Mouse (Mus musculus): ENCODE results near the gene Dlk1. TPM values are rescaled to one million over a fixed set of nuclear protein-coding genes. Genes with fewer than 3 reads are reported as not detected.
A peak's percentile ranks its signal among the peaks of the same experiment; 100 is the strongest.

The Dlk1 gene
- polyA plus RNA-seq, 1 experiment from 2014 or later = 482 TPM

DNA sequence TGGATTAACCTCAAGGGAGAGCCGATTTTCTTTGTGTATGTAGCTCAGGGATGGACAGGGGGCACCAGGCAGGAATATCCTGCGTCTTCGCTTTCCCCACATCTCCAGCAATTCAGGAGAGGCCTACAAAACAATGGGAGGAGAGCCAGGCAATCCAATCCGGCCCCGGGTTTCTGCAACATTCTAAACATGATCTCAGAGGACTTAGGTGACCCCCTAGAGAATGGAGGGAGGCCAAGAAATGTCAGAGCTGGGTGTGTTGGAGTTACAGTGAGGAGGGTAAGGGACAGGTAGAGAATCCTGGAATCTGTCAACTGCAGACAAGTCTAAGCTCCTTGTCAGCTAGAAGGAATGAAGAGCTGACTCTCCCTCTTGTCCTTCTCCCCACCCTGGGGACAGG is 35.9 kb upstream of the Dlk1 start:
- no peak overlapping the region for H3K9ac ChIP-seq (ENCODE audit: low read depth, low read length)
- no peak overlapping the region for H3K4me3 ChIP-seq (ENCODE audit: low read depth, low read length)
- no peaks in the 10 kb centered on the region for H3K4me1 ChIP-seq (ENCODE audit: control insufficient read depth, low read depth, low read length)
- WGBS (ENCODE audit: insufficient replicate concordance) = 68% methylated on average over 5 of the region's 5 CpGs
- H3K36me3 ChIP-seq (ENCODE audit: control insufficient read depth, insufficient read depth) = no peaks in the 10 kb centered on the region
- H3K27ac ChIP-seq (ENCODE audit: low read length) = no peak overlapping the region
- no peak for ATAC-seq (ENCODE audit: low read depth)
- H3K9me3 ChIP-seq (replicated peaks; ENCODE audit: control insufficient read depth, low read length) = no peaks in the 10 kb centered on the region
- H3K27me3 ChIP-seq (ENCODE audit: control insufficient read depth, insufficient read depth, low read depth, low read length) = no peaks in the 10 kb centered on the region
- no peak overlapping the region for H3K4me2 ChIP-seq (ENCODE audit: low read depth, low read length)

DNA sequence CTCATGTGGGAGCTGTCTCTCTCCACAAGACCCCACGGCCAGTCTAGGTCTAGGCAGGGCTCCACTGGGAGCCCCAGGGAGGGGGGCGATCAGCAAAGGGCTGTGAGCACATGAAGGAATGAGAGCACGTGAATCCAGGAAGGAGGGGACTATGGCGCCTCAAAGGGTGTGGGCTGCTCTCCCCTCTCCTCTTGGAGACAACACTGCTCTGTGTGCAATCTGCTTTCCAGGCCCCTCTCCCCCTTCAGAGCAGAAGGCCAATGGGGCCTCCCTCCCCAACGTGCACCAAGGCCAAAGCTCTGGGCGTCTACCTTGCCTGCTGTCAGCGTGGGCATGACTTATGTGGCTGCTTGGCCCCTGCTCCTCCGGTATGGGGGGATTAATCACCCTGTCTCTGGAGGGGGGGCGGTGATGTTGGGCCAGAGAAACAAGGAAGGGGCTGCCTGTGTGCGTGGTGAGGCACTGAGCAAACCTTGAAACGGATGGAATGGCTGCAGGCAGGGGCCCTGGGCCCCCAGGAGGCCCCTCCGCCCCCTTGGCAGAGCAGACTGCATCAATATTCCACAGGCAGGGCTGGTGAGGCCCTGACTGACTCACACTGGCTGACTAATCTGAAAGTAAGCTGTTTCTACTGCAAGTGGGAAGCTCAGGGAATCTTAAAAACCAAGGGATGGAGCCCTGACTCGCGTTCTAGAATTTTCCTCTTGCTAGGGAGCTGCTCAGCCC is 35.0 kb upstream of the Dlk1 start:
- H3K27me3 ChIP-seq (ENCODE audit: control insufficient read depth, insufficient read depth, low read depth, low read length) = no peaks in the 10 kb centered on the region
- H3K4me3 ChIP-seq (ENCODE audit: low read depth, low read length) = no peak overlapping the region
- 37% methylated on average over 14 of the region's 14 CpGs for WGBS (ENCODE audit: insufficient replicate concordance)
- no peak overlapping the region for H3K9ac ChIP-seq (ENCODE audit: low read depth, low read length)
- no peak overlapping the region for H3K27ac ChIP-seq (ENCODE audit: low read length)
- ATAC-seq (ENCODE audit: low read depth) = peak; percentile 39
- no peak overlapping the region for H3K4me2 ChIP-seq (ENCODE audit: low read depth, low read length)
- no peaks in the 10 kb centered on the region for H3K36me3 ChIP-seq (ENCODE audit: control insufficient read depth, insufficient read depth)
- H3K9me3 ChIP-seq (replicated peaks; ENCODE audit: control insufficient read depth, low read length) = no peaks in the 10 kb centered on the region
- no peaks in the 10 kb centered on the region for H3K4me1 ChIP-seq (ENCODE audit: control insufficient read depth, low read depth, low read length)

DNA sequence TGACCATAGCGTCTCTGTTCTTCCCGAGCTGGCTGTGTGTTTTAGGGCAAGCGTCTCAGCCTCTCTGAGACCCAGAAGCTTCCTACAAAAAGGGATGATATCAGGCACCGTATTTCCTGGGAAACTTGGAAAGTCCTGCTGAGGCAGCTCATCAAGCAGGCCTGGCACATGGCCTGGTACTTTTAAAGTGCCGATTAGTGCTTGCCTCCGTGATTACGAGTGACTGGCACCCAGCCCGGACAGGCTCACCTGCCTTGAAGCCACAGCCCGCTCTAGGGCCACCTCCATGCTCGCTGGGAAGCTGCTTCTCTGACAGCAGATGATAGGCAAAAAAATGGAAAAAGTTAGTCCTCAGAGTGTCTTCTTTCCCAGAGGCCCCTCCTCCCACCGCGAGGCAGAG is 32.6 kb upstream of the Dlk1 start:
- WGBS (ENCODE audit: insufficient replicate concordance) = 52% methylated on average over 12 of the region's 12 CpGs
- no peak for ATAC-seq (ENCODE audit: low read depth)

DNA sequence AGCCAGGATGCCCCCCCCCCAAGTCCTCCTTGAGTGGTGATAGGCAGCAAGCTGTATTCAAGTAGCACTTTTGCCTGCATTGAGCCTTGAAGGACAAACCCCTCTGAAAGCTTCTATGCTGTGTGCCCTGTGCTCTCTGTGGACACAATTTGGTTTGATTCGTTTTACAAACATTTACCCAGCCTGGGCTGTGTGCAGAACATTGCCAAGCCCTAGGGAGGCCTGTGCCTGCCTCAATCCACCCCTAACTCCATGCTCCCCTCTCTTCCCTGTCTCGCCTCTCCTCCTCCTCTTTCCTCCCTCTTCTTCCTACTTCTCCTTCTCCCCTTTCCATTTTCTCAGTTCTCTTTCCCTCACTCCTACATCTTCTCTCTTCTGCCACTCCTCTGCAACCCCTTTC is 29.5 kb upstream of the Dlk1 start:
- no peak for ATAC-seq (ENCODE audit: low read depth)
- Histone ChIP-seq H3K4me1 (ENCODE audit: control insufficient read depth, low read depth, low read length) (no peaks in the 10 kb centered on the region), H3K27me3 (ENCODE audit: control insufficient read depth, insufficient read depth, low read depth, low read length) (no peaks in the 10 kb centered on the region), H3K4me2 (ENCODE audit: low read depth, low read length) (no peak overlapping the region), H3K4me3 (ENCODE audit: low read depth, low read length) (no peak overlapping the region), H3K9me3 (replicated peaks; ENCODE audit: control insufficient read depth, low read length) (no peaks in the 10 kb centered on the region), H3K27ac (ENCODE audit: low read length) (no peak overlapping the region), H3K9ac (ENCODE audit: low read depth, low read length) (no peak overlapping the region), H3K36me3 (ENCODE audit: control insufficient read depth, insufficient read depth) (no peaks in the 10 kb centered on the region)
- WGBS (ENCODE audit: insufficient replicate concordance) = 31% methylated on average over 2 of the region's 2 CpGs

More for the DNA sequence above, 32.6 kb upstream of the Dlk1 start:
- no peaks in the 10 kb centered on the region for H3K36me3 ChIP-seq (ENCODE audit: control insufficient read depth, insufficient read depth)
- no peak overlapping the region for H3K4me2 ChIP-seq (ENCODE audit: low read depth, low read length)
- no peak overlapping the region for H3K27ac ChIP-seq (ENCODE audit: low read length)
- no peak overlapping the region for H3K9ac ChIP-seq (ENCODE audit: low read depth, low read length)
- no peak overlapping the region for H3K4me3 ChIP-seq (ENCODE audit: low read depth, low read length)
- H3K27me3 ChIP-seq (ENCODE audit: control insufficient read depth, insufficient read depth, low read depth, low read length) = no peaks in the 10 kb centered on the region
- no peaks in the 10 kb centered on the region for H3K9me3 ChIP-seq (replicated peaks; ENCODE audit: control insufficient read depth, low read length)
- no peaks in the 10 kb centered on the region for H3K4me1 ChIP-seq (ENCODE audit: control insufficient read depth, low read depth, low read length)

DNA sequence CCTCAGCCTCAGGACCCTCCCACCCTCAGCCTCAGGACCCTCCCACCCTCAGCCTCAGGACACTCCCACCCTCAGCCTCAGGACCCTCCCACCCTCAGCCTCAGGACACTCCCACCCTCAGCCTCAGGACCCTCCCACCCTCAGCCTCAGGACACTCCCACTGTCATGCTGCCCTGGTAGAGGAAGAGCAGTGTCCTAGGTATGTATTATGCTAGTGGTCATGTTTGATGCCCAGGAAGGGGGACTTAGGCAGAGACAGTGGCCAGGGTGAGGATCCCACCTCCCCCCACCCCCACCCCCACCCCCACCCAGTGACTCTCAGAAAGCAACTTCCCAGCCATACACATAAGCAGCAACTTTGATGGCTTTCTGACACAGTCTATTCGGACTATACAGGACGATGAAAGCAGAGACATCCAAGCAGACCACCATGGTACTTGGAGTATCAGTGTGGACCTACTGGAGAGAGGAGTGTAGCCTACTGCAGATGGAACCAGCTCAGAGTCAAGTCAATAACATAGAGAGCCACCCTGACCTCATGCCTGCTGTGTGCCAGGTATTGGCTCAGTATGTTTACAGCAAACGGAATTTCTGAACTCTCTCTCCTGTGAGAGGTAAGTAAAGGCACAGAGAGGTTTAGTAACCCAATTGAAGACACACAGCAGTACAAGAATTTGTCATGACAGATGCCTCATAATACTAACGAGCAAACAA is 28.8 kb upstream of the Dlk1 start:
- Histone ChIP-seq H3K27ac (ENCODE audit: low read length) (no peak overlapping the region), H3K36me3 (ENCODE audit: control insufficient read depth, insufficient read depth) (no peaks in the 10 kb centered on the region), H3K4me3 (ENCODE audit: low read depth, low read length) (no peak overlapping the region), H3K4me1 (ENCODE audit: control insufficient read depth, low read depth, low read length) (no peaks in the 10 kb centered on the region), H3K9me3 (replicated peaks; ENCODE audit: control insufficient read depth, low read length) (no peaks in the 10 kb centered on the region), H3K4me2 (ENCODE audit: low read depth, low read length) (no peak overlapping the region), H3K9ac (ENCODE audit: low read depth, low read length) (no peak overlapping the region), H3K27me3 (ENCODE audit: control insufficient read depth, insufficient read depth, low read depth, low read length) (no peaks in the 10 kb centered on the region)
- WGBS (ENCODE audit: insufficient replicate concordance) = 43% methylated on average over 4 of the region's 4 CpGs
- ATAC-seq (ENCODE audit: low read depth) = no peak

DNA sequence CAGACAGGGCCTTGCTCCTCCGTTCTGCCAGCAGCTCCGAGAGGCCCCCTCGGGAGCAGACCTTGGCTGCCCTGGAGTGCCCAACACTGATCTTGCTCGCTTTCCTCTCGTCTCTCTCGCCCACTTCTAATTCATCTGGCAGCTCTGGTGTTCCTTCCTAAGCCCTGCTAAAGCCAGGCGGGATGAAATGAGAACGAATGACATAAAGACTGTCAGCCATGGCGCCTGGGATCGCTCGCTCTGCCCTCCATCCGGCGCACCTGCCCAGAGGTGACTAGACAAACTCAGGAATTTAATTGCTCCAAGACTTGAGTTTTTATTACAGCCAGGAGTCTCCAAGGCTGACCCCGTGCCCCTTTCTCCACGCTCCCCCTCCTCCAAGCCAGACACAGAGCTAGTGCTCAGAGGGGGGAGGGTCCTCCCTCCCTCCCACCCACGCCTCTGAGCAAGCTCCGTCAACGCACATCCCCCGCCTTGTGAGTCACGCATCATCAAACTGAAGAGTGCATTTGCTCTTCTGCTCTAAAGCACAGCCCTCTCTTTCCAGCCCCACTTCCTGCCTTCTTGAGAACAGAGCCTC is 27.8 kb upstream of the Dlk1 start:
- Histone ChIP-seq H3K9ac (ENCODE audit: low read depth, low read length) (no peak overlapping the region), H3K27ac (ENCODE audit: low read length) (no peak overlapping the region), H3K36me3 (ENCODE audit: control insufficient read depth, insufficient read depth) (no peaks in the 10 kb centered on the region), H3K27me3 (ENCODE audit: control insufficient read depth, insufficient read depth, low read depth, low read length) (no peaks in the 10 kb centered on the region), H3K4me3 (ENCODE audit: low read depth, low read length) (no peak overlapping the region), H3K4me2 (ENCODE audit: low read depth, low read length) (no peak overlapping the region), H3K4me1 (ENCODE audit: control insufficient read depth, low read depth, low read length) (no peaks in the 10 kb centered on the region), H3K9me3 (replicated peaks; ENCODE audit: control insufficient read depth, low read length) (no peaks in the 10 kb centered on the region)
- no peak for ATAC-seq (ENCODE audit: low read depth)
- WGBS (ENCODE audit: insufficient replicate concordance) = 32% methylated on average over 20 of the region's 20 CpGs

DNA sequence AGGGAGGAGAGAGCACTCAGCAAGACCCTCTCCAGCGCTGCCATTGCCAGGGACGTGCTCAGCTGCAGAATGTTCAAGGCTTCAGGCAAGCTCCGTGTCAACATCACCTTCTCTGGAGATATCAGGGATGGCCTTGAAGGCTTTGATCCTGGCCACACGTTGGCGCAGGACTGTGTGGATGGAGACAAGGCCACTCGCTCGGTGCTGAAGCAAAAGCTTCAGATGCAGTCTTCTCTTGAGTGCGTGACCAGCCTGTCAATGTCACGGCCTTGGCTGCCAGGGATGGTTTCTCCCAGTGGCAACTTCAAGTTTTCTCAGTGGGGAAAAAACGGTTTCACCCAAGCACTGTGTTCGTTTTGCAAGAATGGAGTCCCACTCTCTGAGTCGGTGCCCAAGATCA is 26.6 kb upstream of the Dlk1 start:
- no peak for ATAC-seq (ENCODE audit: low read depth)
- Histone ChIP-seq H3K9ac (ENCODE audit: low read depth, low read length) (no peak overlapping the region), H3K4me1 (ENCODE audit: control insufficient read depth, low read depth, low read length) (no peaks in the 10 kb centered on the region), H3K27me3 (ENCODE audit: control insufficient read depth, insufficient read depth, low read depth, low read length) (no peaks in the 10 kb centered on the region), H3K9me3 (replicated peaks; ENCODE audit: control insufficient read depth, low read length) (no peaks in the 10 kb centered on the region), H3K27ac (ENCODE audit: low read length) (no peak overlapping the region), H3K4me3 (ENCODE audit: low read depth, low read length) (no peak overlapping the region), H3K36me3 (ENCODE audit: control insufficient read depth, insufficient read depth) (no peaks in the 10 kb centered on the region), H3K4me2 (ENCODE audit: low read depth, low read length) (no peak overlapping the region)
- 58% methylated on average over 12 of the region's 12 CpGs for WGBS (ENCODE audit: insufficient replicate concordance)

DNA sequence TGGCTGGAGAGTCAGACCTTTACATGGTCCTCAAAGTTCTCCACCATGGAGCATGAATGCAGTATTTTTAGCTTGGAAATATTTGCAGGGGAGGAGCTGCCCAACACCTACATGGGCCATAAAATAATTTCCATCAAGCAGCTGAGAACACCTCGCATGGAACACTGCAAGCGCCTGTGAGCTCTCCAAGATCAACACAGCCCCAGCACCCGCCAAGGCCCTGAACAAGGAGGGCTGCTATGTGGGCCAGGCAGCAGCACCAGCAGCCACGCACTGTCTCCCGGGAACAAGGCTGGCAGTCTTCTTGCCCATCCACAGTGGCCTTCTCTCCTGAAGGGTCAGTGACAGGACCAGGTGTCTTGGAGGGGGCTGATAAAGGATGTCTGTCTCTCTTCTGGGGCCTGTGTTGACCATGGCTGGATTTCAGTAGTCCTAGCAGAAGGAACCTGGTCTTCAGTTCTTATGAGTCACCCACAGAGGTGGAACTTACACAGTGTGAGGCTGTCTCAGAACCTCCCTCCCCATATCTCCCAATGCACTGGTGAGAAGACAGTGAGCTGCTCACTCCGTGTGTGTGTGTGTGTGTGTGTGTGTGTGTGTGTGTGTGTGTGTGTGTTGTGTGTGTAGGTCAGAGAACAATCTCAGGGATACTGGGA is 20.0 kb upstream of the Dlk1 start:
- no peak overlapping the region for H3K27ac ChIP-seq (ENCODE audit: low read length)
- peaks cover 14% of the 10 kb centered on the region for H3K4me1 ChIP-seq (ENCODE audit: control insufficient read depth, low read depth, low read length)
- H3K9me3 ChIP-seq (replicated peaks; ENCODE audit: control insufficient read depth, low read length) = no peaks in the 10 kb centered on the region
- H3K27me3 ChIP-seq (ENCODE audit: control insufficient read depth, insufficient read depth, low read depth, low read length) = no peaks in the 10 kb centered on the region
- 68% methylated on average over 6 of the region's 6 CpGs for WGBS (ENCODE audit: insufficient replicate concordance)
- no peak overlapping the region for H3K4me3 ChIP-seq (ENCODE audit: low read depth, low read length)
- no peak overlapping the region for H3K4me2 ChIP-seq (ENCODE audit: low read depth, low read length)
- ATAC-seq (ENCODE audit: low read depth) = no peak
- H3K36me3 ChIP-seq (ENCODE audit: control insufficient read depth, insufficient read depth) = no peaks in the 10 kb centered on the region
- no peak overlapping the region for H3K9ac ChIP-seq (ENCODE audit: low read depth, low read length)
